In the genomic region with DNA sequence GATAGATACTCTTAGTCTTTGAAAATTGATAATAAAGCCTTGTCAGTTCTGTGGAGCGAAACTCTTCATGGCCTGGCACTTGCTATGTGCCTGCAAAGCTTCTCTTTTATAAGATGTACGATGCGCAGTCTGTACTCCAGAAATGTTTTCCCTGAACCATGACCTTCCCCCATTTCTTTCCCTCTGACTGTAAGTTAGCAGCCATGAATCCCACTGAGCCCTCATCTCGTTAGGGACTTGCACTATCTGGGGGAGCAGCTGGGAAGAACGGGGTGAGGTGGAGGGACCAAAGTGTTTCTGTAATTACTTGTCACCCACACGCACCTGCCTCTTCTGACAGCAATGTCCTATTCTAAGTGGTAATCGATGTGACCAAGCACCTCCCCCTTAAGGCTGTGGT, we compare ENCODE assay signal across 18 mouse cellular contexts.
DNase-seq lines count a peak whose midpoint lies in the region; ATAC-seq and TF ChIP-seq lines count a peak whose summit lies in the region.
"Had no signal": no experiment of that assay in that cellular context is flagged by ENCODE, and none has a peak within 500 bp of the region (broad histone marks: within the 10 kb centered on the region; RNA-seq: fewer than 3 reads in every experiment).

No protein-coding gene starts in this region.

- no peak overlapping the region for H3K27ac ChIP-seq in neural tube, embryonic 12.5 days
- no peak overlapping the region for H3K27ac ChIP-seq in hindbrain, embryonic 10.5 days
- H3K27ac ChIP-seq in midbrain, embryonic 12.5 days (replicated peaks) = peak overlapping the region; percentile 71
- H3K27ac ChIP-seq in intestine, postnatal 0 days (ENCODE audit: low read depth, low read length) = no peak overlapping the region
- H3K27ac ChIP-seq: heart, embryonic 13.5 days; lung, embryonic 15.5 days had no signal

- no peak for TF ChIP-seq CTCF in intestine, postnatal 0 days (IDR thresholded peaks at IDR 0.05; ENCODE audit: low read depth)

- 59% methylated on average over 7 of the region's 7 CpGs for WGBS in neural tube, embryonic 12.5 days
- 69% methylated on average over 7 of the region's 7 CpGs for WGBS in hindbrain, embryonic 10.5 days
- 65% methylated on average over 7 of the region's 7 CpGs for WGBS in midbrain, embryonic 12.5 days
- WGBS in intestine, postnatal 0 days = 75% methylated on average over 7 of the region's 7 CpGs

- no peak overlapping the region for H3K4me2 ChIP-seq in neural tube, embryonic 12.5 days (replicated peaks)
- H3K4me2 ChIP-seq in midbrain, embryonic 12.5 days (replicated peaks) = no peak overlapping the region
- no peak overlapping the region for H3K4me2 ChIP-seq in intestine, postnatal 0 days (replicated peaks; ENCODE audit: low read depth)
- H3K4me2 ChIP-seq: heart, embryonic 13.5 days; liver, embryonic 11.5 days; lung, embryonic 15.5 days had no signal

- ATAC-seq in neural tube, embryonic 12.5 days (ENCODE audit: low FRiP score, low read depth) = peak; percentile 65; the same call in 1 of the 2 replicates
- peak; percentile 70 for ATAC-seq in midbrain, embryonic 12.5 days (ENCODE audit: low FRiP score, low read depth)
- no peak for ATAC-seq in monocyte, adult 5-6 weeks (replicated peaks; ENCODE audit: insufficient number of reproducible peaks, low FRiP score, low TSS enrichment, poor library complexity, severe bottlenecking)
- ATAC-seq in intestine, postnatal 0 days = no peak

- no peak overlapping the region for H3K9ac ChIP-seq in neural tube, embryonic 12.5 days
- no peak overlapping the region for H3K9ac ChIP-seq in midbrain, embryonic 12.5 days (replicated peaks)
- H3K9ac ChIP-seq in intestine, postnatal 0 days (ENCODE audit: low read depth, low read length) = no peak overlapping the region
- H3K9ac ChIP-seq: heart, embryonic 13.5 days; lung, embryonic 15.5 days had no signal

- no peak overlapping the region for H3K4me3 ChIP-seq in neural tube, embryonic 12.5 days
- no peak overlapping the region for H3K4me3 ChIP-seq in hindbrain, embryonic 10.5 days
- no peak overlapping the region for H3K4me3 ChIP-seq in midbrain, embryonic 12.5 days
- no peak overlapping the region for H3K4me3 ChIP-seq in intestine, postnatal 0 days (ENCODE audit: low read depth, low read length)
- H3K4me3 ChIP-seq: heart, embryonic 13.5 days; lung, embryonic 15.5 days had no signal

- no peaks in the 10 kb centered on the region for H3K27me3 ChIP-seq in neural tube, embryonic 12.5 days (replicated peaks)
- no peaks in the 10 kb centered on the region for H3K27me3 ChIP-seq in hindbrain, embryonic 10.5 days (ENCODE audit: insufficient read depth, poor library complexity, severe bottlenecking)
- no peaks in the 10 kb centered on the region for H3K27me3 ChIP-seq in midbrain, embryonic 12.5 days
- H3K27me3 ChIP-seq in intestine, postnatal 0 days (replicated peaks; ENCODE audit: control insufficient read depth, insufficient read depth, low read length) = no peaks in the 10 kb centered on the region
- H3K27me3 ChIP-seq: heart, embryonic 13.5 days; lung, embryonic 15.5 days had no signal

- 0 out of 2 replicates have a peak, but pooled peaks cover 4% of the 10 kb centered on the region for H3K4me1 ChIP-seq in neural tube, embryonic 12.5 days
- 0 out of 2 replicates have a peak, but pooled peaks cover 2% of the 10 kb centered on the region for H3K4me1 ChIP-seq in hindbrain, embryonic 10.5 days (replicated peaks)
- H3K4me1 ChIP-seq in midbrain, embryonic 12.5 days = peaks cover 9% of the 10 kb centered on the region
- H3K4me1 ChIP-seq in intestine, postnatal 0 days (replicated peaks; ENCODE audit: control insufficient read depth, insufficient read depth, low read length) = no peaks in the 10 kb centered on the region
- H3K4me1 ChIP-seq: heart, embryonic 13.5 days; lung, embryonic 15.5 days had no signal

- H3K36me3 ChIP-seq in neural tube, embryonic 12.5 days = no peaks in the 10 kb centered on the region
- no peaks in the 10 kb centered on the region for H3K36me3 ChIP-seq in hindbrain, embryonic 10.5 days
- H3K36me3 ChIP-seq in midbrain, embryonic 12.5 days = no peaks in the 10 kb centered on the region
- no peaks in the 10 kb centered on the region for H3K36me3 ChIP-seq in intestine, postnatal 0 days (ENCODE audit: control insufficient read depth, insufficient read depth)
- H3K36me3 ChIP-seq: G1E; heart, embryonic 13.5 days; lung, embryonic 15.5 days had no signal

- no peak for DNase-seq in neural tube, embryonic 10.5 days (ENCODE audit: extremely low spot score, low spot score)
- DNase-seq in hindbrain, embryonic 10.5 days (ENCODE audit: low spot score) = peak; percentile 15
- no peak for DNase-seq in thymus, postnatal 14 days
- DNase-seq: adrenal gland, adult 8-10 months; cerebellum, adult 8-10 months; heart, postnatal 4 days; kidney, adult 2 months; kidney, postnatal 36 days; right cerebral cortex, adult 18-20 months; thymus, postnatal 36 days had no signal

- no peaks in the 10 kb centered on the region for H3K9me3 ChIP-seq in neural tube, embryonic 12.5 days
- H3K9me3 ChIP-seq in hindbrain, embryonic 10.5 days = no peaks in the 10 kb centered on the region
- H3K9me3 ChIP-seq in midbrain, embryonic 12.5 days = no peaks in the 10 kb centered on the region
- H3K9me3 ChIP-seq in intestine, postnatal 0 days (ENCODE audit: control insufficient read depth) = no peaks in the 10 kb centered on the region
- H3K9me3 ChIP-seq: heart, embryonic 13.5 days; lung, embryonic 15.5 days had no signal

Comparison
In these comparisons a context has a peak if more than half of its experiments do, and no peak if none do; other contexts are left out.
1. ATAC-seq: peak in neural tube, embryonic 12.5 days (single experiment) and midbrain, embryonic 12.5 days (single experiment); none in monocyte, adult 5-6 weeks (single experiment) and intestine, postnatal 0 days (single experiment).